Mouse (Mus musculus): Measurements from ENCODE around the gene Btbd9. TPM values are rescaled to one million over a fixed set of nuclear protein-coding genes. Genes with fewer than 3 reads are reported as not detected.

Btbd9 gene
- total and polyA plus RNA-seq, 3 experiments = 24.7 to 33.8 TPM; not detected in 1

GRCm38 (mm10) chr17:30497525-30498375, 78.5 kb downstream of the Btbd9 start:
- DNase-seq (ENCODE audit: low read depth, low spot score) = no peak
- H3K27ac ChIP-seq (ENCODE audit: control insufficient read depth, low read depth, low read length) = no peak overlapping the region
- H3K27me3 ChIP-seq (ENCODE audit: control insufficient read depth in 1 of 2, insufficient read depth in 2 of 2, low read length in 2 of 2) = no peaks in the 10 kb centered on the region
- no peaks in the 10 kb centered on the region for H3K79me2 ChIP-seq (ENCODE audit: control insufficient read depth, insufficient read depth, low read length, poor library complexity)
- 0 out of 4 replicates have a peak, but pooled peaks cover 0 to 4% of the 10 kb centered on the region in 2 experiments for H3K4me1 ChIP-seq (ENCODE audit: control insufficient read depth in 1 of 2, insufficient read depth in 2 of 2, low read length in 2 of 2)
- H3K4me3 ChIP-seq (ENCODE audit: control insufficient read depth in 1 of 2, insufficient read depth in 1 of 2, low read depth in 2 of 2, low read length in 2 of 2) = no peak overlapping the region
- no peaks in the 10 kb centered on the region for H3K9me3 ChIP-seq (replicated peaks; ENCODE audit: insufficient read depth, low read length)
- peaks cover 2 to 5% of the 10 kb centered on the region in 2 experiments; a peak in 3 of 4 replicates for H3K36me3 ChIP-seq (ENCODE audit: control insufficient read depth in 1 of 2, insufficient read depth in 2 of 2, low read length in 2 of 2)
- TF ChIP-seq ZC3H11A (IDR thresholded peaks at IDR 0.05; ENCODE audit: low read depth, low read length) (no peak), USF1 (IDR thresholded peaks at IDR 0.05; ENCODE audit: low read depth, low read length) (no peak), TAL1 (IDR thresholded peaks at IDR 0.05; ENCODE audit: low read length) (no peak), UBTF (IDR thresholded peaks at IDR 0.05; ENCODE audit: borderline replicate concordance, insufficient read depth, low read depth, low read length) (no peak), KAT2A (conservative IDR thresholded peaks at IDR 0.05; ENCODE audit: low read depth, low read length) (no peak), MYC (IDR thresholded peaks at IDR 0.05; ENCODE audit: low read depth, low read length) (no peak), MAX (IDR thresholded peaks at IDR 0.05; ENCODE audit: low read length) (no peak), ETS1 (IDR thresholded peaks at IDR 0.05; ENCODE audit: low read depth, low read length) (no peak), RAD21 (IDR thresholded peaks at IDR 0.05; ENCODE audit: low read depth, low read length) (no peak), TCF12 (IDR thresholded peaks at IDR 0.05; ENCODE audit: low read depth, low read length) (no peak), ZMIZ1 (IDR thresholded peaks at IDR 0.05; ENCODE audit: low read depth, low read length) (no peak), NELFE (IDR thresholded peaks at IDR 0.05; ENCODE audit: low read depth, low read length) (no peak)
- no peak overlapping the region for H3K9ac ChIP-seq (ENCODE audit: control insufficient read depth, low read depth, low read length, poor library complexity, severe bottlenecking)

- DNase-seq (ENCODE audit: low read depth, low spot score) = no peak
- Histone ChIP-seq H3K9me3 (replicated peaks; ENCODE audit: insufficient read depth, low read length) (no peaks in the 10 kb centered on the region), H3K27me3 (ENCODE audit: control insufficient read depth in 1 of 2, insufficient read depth in 2 of 2, low read length in 2 of 2) (no peaks in the 10 kb centered on the region), H3K27ac (ENCODE audit: control insufficient read depth, low read depth, low read length) (no peak overlapping the region), H3K79me2 (ENCODE audit: control insufficient read depth, insufficient read depth, low read length, poor library complexity) (no peaks in the 10 kb centered on the region), H3K36me3 (ENCODE audit: control insufficient read depth in 1 of 2, insufficient read depth in 2 of 2, low read length in 2 of 2) (peaks cover 4 to 5% of the 10 kb centered on the region in 2 experiments), H3K4me3 (ENCODE audit: control insufficient read depth in 1 of 2, insufficient read depth in 1 of 2, low read depth in 2 of 2, low read length in 2 of 2) (no peak overlapping the region), H3K9ac (ENCODE audit: control insufficient read depth, low read depth, low read length, poor library complexity, severe bottlenecking) (no peak overlapping the region), H3K4me1 (ENCODE audit: control insufficient read depth in 1 of 2, insufficient read depth in 2 of 2, low read length in 2 of 2) (0 out of 4 replicates have a peak, but pooled peaks cover 0 to 4% of the 10 kb centered on the region in 2 experiments)
- no peak for TF ChIP-seq SMC3 (IDR thresholded peaks at IDR 0.05; ENCODE audit: low read depth, low read length)
- 0 out of 2 replicates have a peak, but pooled peaks have one; percentile 61 for TF ChIP-seq UBTF (IDR thresholded peaks at IDR 0.05; ENCODE audit: borderline replicate concordance, insufficient read depth, low read depth, low read length)
Observed at GRCm38 (mm10) chr17:30495567-30495966, 80.7 kb downstream of the Btbd9 start.

Measured in MEL (cell line).